Mouse (Mus musculus) E14TG2a.4 (cell line): ENCODE data around the gene Zfp36l2.

Experiments
- H3K27me3 ChIP-seq: 2 replicates; pipeline ENCODE4 v1.6.1; 2014; ENCODE audit warnings: low read length, control low read depth; ENCODE audit not compliant: insufficient read depth
- H3K36me3 ChIP-seq: 2 replicates; pipeline ENCODE4 v1.6.1; 2014; ENCODE audit warnings: low read length, control low read depth; ENCODE audit not compliant: insufficient read depth
- H3K4me1 ChIP-seq: replicated peaks from 2 replicates; pipeline ENCODE4 v1.6.1; 2014; ENCODE audit warnings: low read depth, low read length, control low read depth
- H3K4me3 ChIP-seq: replicated peaks from 2 replicates; pipeline ENCODE4 v1.5.1; 2014; ENCODE audit warnings: mild to moderate bottlenecking, low read length
- H3K9me3 ChIP-seq: 2 replicates; pipeline ENCODE4 v1.6.1; 2014; ENCODE audit warnings: low read length, control low read depth
- CTCF ChIP-seq: conservative IDR thresholded peaks from 2 replicates; pipeline ENCODE4 v1.5.1; 2014; ENCODE audit warnings: low read length
- NANOG ChIP-seq: IDR thresholded peaks from 2 replicates; pipeline ENCODE4 v1.6.1; 2014; ENCODE audit warnings: borderline replicate concordance, low read length, mixed read lengths
- POU5F1 ChIP-seq: IDR thresholded peaks from 2 replicates; pipeline ENCODE4 v1.6.1; 2014; ENCODE audit warnings: low read length, borderline replicate concordance

Gene Zfp36l2

DNA sequence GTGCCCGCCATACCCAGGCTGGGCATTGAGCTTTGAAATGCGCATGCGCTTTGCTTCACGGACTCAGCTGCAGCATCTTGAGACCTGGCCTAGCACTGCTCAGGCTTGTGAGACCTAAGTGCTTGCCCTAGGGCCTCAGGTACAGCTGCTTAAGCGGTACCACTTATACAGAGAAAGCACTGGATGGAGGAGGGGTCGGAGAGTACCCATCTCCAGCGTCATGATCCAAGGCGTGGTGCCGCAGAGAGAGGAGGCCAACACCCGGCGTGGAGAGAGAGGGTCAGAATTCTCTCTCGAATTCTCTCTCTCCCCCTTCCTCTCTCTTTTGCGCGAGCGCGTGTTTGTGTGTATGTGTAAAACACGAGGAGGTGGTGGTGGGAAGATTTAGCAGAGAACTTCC lies 12.6 kb downstream of the Zfp36l2 start:
- Histone ChIP-seq H3K27me3 (no peaks in the 10 kb centered on the region), H3K9me3 (peaks cover 8% of the 10 kb centered on the region), H3K4me3 (no peak overlapping the region), H3K4me1 (peaks cover 39% of the 10 kb centered on the region), H3K36me3 (no peaks in the 10 kb centered on the region)
- TF ChIP-seq CTCF, result no peak
- no peak for TF ChIP-seq POU5F1
- TF ChIP-seq NANOG, result no peak

DNA sequence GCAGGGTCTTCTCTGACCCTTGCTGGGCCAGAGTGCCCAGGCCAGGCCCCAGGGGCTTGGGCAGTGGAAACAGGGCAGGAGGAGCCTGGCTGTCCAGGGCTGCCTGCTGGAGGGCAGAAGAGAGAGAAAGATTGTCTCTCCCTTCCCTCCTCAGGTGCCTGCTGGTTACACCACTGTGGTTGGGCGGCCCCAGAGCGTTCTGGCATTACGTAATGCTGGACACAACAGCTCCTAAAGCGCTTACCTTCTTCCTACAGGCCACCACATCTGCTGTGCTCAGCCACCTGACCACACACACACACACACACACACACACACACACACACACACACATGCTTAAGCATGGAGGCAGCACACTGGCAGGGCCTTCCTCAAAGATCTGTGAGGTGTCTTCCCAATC lies 20.4 kb downstream of the Zfp36l2 start:
- no peak for TF ChIP-seq NANOG
- no peak for TF ChIP-seq CTCF
- no peak overlapping the region for H3K4me3 ChIP-seq
- H3K9me3 ChIP-seq, result peaks cover 8% of the 10 kb centered on the region
- H3K27me3 ChIP-seq, result peaks cover 14% of the 10 kb centered on the region; the same call in 1 of the 2 replicates
- H3K36me3 ChIP-seq, result no peaks in the 10 kb centered on the region
- H3K4me1 ChIP-seq, result no peaks in the 10 kb centered on the region

DNA sequence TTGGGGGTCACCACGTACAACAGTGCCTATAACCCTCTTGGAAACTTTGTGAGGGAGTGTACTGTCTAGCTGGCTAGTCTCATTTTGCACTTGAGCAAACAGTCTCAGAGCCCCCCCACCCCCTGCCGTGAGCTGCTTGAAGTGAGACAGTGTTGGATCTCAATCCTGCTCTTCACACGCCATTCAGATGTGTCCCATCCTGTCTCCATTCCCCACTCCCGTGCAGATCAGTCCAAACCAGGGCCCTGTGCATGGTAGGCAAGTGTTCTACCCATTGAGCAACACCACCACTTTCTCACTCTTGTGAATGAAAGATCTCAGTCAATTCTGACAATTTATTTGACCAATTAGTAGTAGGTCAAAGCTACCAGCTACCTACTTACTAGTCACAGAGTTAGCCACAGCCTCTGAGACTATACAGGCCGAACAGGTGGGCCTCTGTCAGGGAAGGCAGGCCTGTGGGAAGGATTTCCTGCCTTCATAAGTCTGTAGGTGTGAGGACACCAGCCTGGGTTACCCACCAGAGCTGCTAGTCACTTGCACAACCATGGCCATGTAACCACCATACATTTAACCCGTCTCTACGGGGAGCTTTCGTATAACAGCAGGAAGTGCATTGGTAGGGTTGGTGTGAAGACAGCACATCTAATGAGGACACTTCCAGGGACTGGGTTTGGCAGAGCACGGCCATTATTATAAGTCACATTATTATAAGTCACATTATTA lies 21.4 kb downstream of the Zfp36l2 start:
- H3K9me3 ChIP-seq, result peaks cover 8% of the 10 kb centered on the region
- peaks cover 14% of the 10 kb centered on the region; the same call in 1 of the 2 replicates for H3K27me3 ChIP-seq
- no peak overlapping the region for H3K4me3 ChIP-seq
- no peak for TF ChIP-seq POU5F1
- TF ChIP-seq CTCF, result no peak
- no peak for TF ChIP-seq NANOG
- H3K36me3 ChIP-seq, result no peaks in the 10 kb centered on the region
- peaks cover 7% of the 10 kb centered on the region for H3K4me1 ChIP-seq

DNA sequence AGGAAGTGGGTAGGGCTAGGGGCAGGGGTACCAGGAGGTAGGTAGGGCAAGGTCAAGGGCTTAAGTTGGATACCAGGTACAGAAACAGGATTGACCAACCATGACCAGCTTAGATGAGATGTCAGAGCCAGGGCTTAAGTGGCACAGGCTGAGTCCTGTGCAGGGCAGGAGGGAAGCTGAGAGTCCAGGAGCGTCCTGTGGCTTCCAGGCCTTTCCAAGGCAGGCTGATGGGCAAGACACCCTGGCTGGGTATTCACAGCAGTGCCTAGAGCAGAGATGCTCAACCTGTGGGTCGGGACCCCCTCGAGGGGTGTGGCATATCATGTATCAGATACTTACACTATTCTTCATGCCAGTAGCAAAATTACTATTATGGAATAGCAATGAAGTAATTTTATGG lies 22.0 kb downstream of the Zfp36l2 start:
- Histone ChIP-seq H3K27me3 (peaks cover 14% of the 10 kb centered on the region; the same call in 1 of the 2 replicates), H3K36me3 (no peaks in the 10 kb centered on the region), H3K4me3 (no peak overlapping the region), H3K4me1 (peaks cover 13% of the 10 kb centered on the region), H3K9me3 (peaks cover 8% of the 10 kb centered on the region)
- TF ChIP-seq CTCF (no peak), POU5F1 (no peak), NANOG (no peak)

DNA sequence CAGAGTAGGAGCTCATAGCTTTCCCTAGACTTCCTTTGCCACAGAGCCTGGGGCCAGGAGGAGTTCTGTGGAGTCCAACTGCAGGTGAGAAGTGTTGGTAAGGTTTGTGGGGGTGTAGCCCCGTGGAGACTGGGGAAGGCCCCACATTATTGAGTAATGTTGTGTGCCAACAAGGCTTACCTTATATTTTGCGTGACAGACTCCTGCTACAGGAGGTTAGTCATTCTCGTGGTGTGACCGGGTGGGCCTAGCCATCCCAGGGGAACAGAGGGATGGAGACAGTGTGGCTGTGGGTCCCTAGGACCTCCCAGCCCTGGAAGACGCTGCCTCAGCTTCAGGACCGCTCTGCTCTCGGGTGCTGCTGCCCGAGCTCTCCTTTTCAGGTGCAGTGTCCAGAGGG lies 23.6 kb downstream of the Zfp36l2 start:
- peaks cover 24% of the 10 kb centered on the region for H3K27me3 ChIP-seq
- H3K9me3 ChIP-seq, result peaks cover 8% of the 10 kb centered on the region
- H3K4me3 ChIP-seq, result no peak overlapping the region
- TF ChIP-seq NANOG (no peak), CTCF (no peak), POU5F1 (no peak)
- H3K4me1 ChIP-seq, result peaks cover 20% of the 10 kb centered on the region
- H3K36me3 ChIP-seq, result no peaks in the 10 kb centered on the region

DNA sequence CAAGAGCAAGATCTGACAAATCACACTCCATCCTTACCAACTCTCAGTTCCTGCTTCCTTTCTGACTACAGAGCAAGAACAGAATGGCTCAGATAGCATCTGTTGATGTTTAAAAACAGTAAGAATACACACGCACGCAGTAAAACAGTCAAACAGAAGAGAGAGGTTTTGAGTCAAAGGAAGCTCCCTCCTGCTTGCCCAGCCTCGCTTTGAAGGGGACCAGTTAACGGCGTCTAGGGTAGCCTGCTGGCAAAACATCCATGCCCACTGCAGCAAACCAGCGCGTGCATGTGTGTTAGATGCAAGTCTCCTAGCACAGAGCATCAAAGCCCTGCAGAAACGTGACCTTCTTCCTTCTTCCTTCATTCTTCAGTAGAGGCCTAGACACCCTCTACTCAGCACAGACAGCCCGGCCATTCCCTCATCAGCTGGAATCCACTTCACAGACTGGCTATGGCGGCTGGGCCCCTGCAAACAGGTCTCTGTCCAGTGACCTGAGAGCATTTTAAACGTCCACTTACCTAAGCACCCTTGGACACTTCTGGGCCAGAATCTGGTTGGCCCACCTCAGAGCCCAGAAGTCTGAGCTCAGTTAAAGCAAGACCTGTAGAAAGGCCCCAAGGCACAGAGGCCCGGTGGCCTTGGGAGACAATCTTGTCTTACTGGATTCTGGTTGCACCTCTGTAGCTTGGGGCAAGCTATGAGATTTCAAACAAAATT lies 24.5 kb downstream of the Zfp36l2 start:
- no peaks in the 10 kb centered on the region for H3K9me3 ChIP-seq
- peaks cover 31% of the 10 kb centered on the region for H3K27me3 ChIP-seq
- H3K4me1 ChIP-seq, result peaks cover 24% of the 10 kb centered on the region
- TF ChIP-seq POU5F1 (no peak), NANOG (no peak)
- no peak overlapping the region for H3K4me3 ChIP-seq
- no peaks in the 10 kb centered on the region for H3K36me3 ChIP-seq

DNA sequence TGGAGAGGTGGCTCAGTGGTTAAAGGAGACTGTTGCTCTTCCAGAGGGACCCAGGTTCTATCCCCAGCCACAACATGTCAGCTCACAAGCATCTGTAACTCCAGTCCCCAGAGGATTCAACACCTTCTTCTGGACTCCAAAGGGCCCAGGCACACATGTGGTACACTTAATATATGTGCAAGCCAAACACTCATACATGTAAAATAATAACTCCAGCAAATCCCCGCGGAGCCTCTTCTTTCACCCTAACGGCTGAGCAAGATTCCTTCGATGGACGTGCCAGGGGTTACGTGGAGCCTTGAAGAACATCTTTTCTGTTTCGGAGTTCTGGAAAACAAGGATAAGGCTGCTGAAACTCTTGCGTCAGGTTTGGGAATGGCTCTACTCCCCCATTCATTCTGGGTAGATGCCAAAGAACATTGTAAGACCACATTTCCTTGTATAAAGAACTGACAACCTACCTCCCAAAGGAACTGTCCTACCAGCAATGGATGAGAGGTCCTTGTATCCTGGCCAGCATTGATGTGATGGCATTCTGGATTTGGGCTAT lies 25.5 kb downstream of the Zfp36l2 start:
- Histone ChIP-seq H3K9me3 (no peaks in the 10 kb centered on the region), H3K4me3 (no peak overlapping the region), H3K36me3 (no peaks in the 10 kb centered on the region), H3K27me3 (peaks cover 40% of the 10 kb centered on the region), H3K4me1 (peaks cover 33% of the 10 kb centered on the region)
- no peak for TF ChIP-seq POU5F1
- no peak for TF ChIP-seq NANOG
- no peak for TF ChIP-seq CTCF

DNA sequence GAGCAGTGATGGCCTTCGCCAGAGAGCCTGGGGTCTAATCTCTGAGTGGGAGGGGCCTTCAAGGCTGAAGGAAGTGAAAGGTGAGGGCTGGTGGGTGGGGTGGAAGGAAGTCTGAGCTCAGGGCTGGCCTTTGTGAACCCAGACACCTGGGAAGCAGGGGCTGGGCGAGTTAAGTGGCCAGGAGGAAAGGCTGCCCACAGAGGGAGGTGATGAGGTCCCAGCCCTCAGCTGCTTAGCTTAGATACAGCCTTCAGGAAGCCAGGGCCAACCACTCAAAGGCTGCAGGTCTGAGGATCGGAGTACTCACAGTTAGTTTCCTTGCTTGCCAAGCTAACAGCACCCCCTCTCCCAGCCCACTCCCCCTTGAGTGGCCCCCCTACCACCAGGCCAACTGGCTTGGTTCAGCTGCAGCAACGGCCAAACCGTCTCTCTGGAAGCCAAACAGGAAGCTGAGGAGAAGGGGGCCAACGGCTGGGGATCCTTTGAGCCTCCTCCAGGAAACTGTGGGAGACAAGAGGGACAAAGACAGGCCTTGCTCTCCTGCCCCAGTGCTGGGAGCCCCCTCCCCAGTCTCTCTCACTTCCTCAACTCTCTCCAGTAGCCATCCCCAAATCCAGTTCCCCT lies 26.4 kb downstream of the Zfp36l2 start:
- TF ChIP-seq POU5F1, result no peak
- no peak for TF ChIP-seq NANOG
- no peak for TF ChIP-seq CTCF
- Histone ChIP-seq H3K4me1 (peaks cover 41% of the 10 kb centered on the region), H3K4me3 (no peak overlapping the region), H3K36me3 (no peaks in the 10 kb centered on the region), H3K27me3 (peaks cover 49% of the 10 kb centered on the region), H3K9me3 (no peaks in the 10 kb centered on the region)
